Mouse (Mus musculus) left cerebral cortex, postnatal 10 days (tissue): ENCODE results near the gene Pam. TPM values are rescaled to one million over a fixed set of nuclear protein-coding genes. Genes with fewer than 3 reads are reported as not detected.

ENCODE experiments used
- DNase-seq, 2 experiments: peaks; one replicate each; pipeline ENCODE4 v3.0.0; 2021 to 2022; ENCODE audit warnings: low spot score in 2 of 2, mixed read lengths in 1 of 2; ENCODE audit errors: extremely low spot score in 1 of 2
- intact Hi-C: fragments of 180-260 bp; cut with DNase I; formaldehyde crosslinking; loops from one replicate; pipeline ENCODE4 v1.15.1; 2025
- total RNA-seq, 2 experiments: library from RNA; stranded (reverse); gene quantifications; 2 replicates each; pipeline ENCODE4 v1.2.3; 2021

Gene Pam
- total RNA-seq, 2 experiments from 2014 or later: 159 to 181 TPM

DNA sequence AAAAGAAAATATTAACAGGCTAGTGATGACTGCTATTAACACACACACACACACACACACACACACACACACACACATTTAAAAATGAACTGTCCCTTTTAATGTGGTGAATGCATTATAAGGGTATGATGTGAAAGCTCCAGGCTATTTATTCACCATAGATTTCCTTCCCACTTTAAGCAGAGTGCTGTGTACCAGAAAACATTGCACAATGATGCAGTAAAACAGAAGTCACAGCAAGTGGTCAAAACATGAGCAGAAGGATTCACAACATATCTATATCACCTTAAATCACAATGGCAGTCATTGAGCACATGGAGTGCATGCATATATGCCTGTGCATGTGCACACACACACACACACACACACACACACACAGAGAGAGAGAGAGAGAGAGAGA, 160.5 kb downstream of the Pam start:
- DNase-seq: no peak
- intact Hi-C loops: no loop called here

DNA sequence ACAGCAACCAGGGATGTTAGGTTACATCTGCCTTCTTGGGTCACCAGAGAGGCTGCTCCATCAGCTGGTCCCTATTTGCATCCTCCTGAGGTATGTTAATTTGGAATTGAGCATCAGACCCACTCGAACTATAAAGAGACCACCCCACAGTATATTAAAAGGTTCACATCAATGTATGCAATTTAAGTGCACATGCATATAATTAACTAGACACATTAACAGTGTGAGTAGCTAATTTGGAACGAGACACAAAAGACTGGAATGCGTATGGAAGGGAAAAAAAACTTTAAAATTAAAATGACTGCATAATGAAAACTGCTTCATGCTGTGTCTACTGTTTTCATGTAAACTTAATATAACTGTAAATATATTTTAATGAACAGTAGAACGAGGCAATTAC, 164.2 kb downstream of the Pam start:
- intact Hi-C loops: no loop called here
- no peak for DNase-seq

DNA sequence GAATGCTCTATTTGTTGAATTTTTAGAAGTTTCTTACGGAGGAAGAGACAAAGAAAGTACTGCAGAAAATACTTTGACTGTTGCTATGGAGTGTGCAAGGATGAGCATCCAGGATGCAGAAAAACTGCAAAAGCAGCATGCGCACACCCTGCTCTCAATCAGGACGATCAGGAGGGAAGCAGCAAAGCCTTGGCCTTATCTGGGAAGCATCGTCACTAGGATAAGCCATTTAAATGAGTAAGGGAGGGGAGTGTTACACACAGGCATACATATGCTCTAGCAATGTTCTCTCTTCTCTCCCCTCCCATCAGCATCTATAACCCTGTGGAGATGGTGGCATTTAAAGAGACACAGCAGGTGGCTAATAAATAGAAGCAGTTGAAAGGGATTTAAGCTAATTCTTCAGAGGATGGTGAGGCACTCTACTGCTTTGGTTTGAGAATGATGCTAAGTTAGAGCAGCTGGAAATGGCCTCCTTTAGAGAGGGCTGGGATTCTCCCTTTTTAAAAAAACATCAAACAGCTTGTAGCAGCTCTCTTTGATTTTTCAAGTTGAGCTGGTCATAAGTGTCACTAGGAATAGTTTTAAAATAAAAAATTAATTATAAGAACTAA, 165.9 kb downstream of the Pam start:
- intact Hi-C loops: no loop called here
- DNase-seq: peak in 1 of 2 experiments; percentile 27

GRCm38 (mm10) chr1:97926789-97927188, 168.7 kb downstream of the Pam start:
- no peak for DNase-seq
- intact Hi-C loops: no loop called here

DNA sequence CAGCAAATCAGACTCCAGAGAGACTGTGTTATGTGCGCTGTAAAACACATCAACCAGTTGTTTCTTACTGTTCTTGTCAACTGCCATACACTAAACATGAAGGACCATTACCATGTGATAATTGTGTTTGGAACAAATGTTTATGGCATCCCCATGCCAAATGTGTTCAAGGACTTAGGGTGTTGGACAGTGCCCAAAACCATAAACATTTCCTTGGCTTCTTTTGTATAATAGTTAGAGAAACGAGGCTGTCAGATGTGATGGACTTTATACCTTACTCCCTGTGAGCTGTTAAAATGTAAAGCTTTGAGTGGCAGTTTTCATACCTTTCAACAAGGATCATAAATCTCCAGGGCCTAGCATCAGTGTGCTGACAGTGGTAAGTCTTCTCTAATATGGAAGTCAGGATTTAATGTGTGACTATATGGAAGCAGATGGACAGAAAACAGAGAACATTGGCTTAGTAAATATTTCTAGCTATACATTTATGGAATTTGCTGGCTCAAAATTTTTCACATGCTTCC, 169.4 kb downstream of the Pam start:
- intact Hi-C loops: no loop called here
- no peak for DNase-seq

DNA sequence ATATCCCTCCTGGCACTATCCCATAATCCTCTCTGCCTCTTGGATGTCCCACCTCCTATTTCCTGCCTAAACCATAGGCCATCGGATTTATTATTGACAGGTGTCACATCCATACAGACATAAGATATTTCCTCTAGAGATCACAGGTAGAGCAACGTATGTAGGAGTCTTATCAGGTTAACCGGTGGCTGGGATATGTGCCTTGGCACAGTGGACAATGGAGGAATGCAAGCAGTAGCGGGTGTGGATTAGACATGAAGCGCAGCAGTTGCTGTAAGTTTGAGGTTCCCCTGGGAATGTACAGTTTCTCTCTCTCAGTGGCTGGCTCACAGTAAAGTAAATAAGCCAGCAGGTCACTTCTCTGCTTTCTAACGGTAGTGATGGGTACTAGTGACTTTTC, 173.1 kb downstream of the Pam start:
- DNase-seq: no peak
- intact Hi-C loops: no loop called here

GRCm38 (mm10) chr1:97921886-97922285, 173.6 kb downstream of the Pam start:
- DNase-seq: no peak
- intact Hi-C loops: no loop called here

DNA sequence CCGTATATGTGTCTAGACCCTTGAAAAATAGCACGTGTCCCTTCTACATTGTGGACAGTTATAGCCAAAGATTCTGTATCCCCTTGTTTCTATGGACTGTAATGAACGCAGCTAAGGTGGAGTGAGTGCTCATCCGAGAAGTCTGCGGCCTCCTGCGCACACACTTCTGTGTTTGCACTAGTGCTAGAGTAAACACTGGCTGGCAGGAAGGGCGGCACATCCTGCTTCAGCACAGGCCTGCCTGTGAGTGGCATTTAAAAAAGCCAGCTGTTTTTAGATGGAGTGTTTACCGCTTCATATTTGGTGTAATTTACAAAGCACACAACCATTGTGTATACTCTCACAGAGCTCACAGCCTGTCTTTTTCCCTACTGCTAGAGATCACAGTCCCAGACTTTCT, 177.0 kb downstream of the Pam start:
- peak in 1 of 2 experiments; percentile 48 for DNase-seq
- intact Hi-C loops: no loop called here

DNA sequence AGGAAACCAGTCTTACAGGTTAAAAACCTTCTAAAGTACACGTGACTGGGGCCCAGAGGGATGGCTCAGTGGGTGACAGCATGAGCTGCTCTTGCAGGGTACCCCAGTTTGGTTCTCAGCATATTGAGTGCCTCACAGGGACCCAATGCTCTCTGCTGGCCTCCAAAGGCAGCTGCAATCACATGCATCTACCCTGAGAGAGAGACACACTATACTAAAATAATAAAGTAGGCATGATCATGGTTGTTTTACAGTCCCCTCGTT, 178.5 kb downstream of the Pam start:
- intact Hi-C loops: no loop called here
- no peak for DNase-seq

GRCm38 (mm10) chr1:97916218-97916970, 179.1 kb downstream of the Pam start:
- no peak for DNase-seq
- intact Hi-C loops: no loop called here

DNA sequence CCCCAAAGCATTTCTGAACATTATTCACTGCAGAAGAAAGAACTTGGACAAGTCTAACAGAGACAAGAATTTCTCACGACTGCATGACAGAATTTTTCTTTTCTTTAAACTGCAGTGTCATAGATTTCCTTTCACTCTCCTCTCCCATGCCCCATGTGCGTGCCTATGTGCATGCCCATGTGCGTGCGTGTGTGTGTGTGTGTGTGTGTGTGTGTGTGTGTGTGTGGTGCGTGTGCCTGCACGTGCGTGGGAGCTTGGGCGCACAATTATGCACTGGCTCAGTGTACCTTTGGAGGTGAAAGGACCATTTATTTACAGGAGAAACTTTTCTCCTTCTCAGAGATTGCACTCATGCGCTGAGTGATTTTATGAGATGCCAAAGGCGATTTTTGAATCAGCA, 179.7 kb downstream of the Pam start:
- DNase-seq: no peak
- intact Hi-C loops: no loop called here

- no peak for DNase-seq
- intact Hi-C loops: no loop called here
Observed at GRCm38 (mm10) chr1:97910874-97911273, 184.6 kb downstream of the Pam start.

GRCm38 (mm10) chr1:97909561-97909960, 185.9 kb downstream of the Pam start:
- intact Hi-C loops: no loop called here
- no peak for DNase-seq

DNA sequence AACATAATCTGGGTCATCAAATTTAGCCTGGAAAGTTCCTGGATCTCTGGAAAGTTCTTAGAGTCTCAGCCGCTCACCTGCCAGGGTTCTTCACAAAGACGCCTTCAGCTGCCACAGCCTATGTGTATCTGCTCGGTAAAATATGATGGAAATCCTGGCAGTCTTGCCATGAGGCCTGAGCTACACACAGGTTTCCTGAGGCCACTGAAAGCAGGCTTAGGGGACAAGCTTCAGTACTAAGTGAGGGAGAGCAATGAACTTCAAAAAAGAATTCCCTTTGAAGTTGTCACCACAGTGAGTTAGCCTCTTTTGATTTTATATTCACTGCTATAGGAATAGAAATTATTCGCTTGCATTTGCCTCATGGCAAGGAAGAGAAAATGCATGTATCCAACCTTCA, 186.7 kb downstream of the Pam start:
- intact Hi-C loops: no loop called here
- DNase-seq: no peak

GRCm38 (mm10) chr1:97903912-97904460, 191.5 kb downstream of the Pam start:
- intact Hi-C loops: no loop called here
- DNase-seq: no peak

GRCm38 (mm10) chr1:97902830-97903229, 192.6 kb downstream of the Pam start:
- DNase-seq: no peak

DNA sequence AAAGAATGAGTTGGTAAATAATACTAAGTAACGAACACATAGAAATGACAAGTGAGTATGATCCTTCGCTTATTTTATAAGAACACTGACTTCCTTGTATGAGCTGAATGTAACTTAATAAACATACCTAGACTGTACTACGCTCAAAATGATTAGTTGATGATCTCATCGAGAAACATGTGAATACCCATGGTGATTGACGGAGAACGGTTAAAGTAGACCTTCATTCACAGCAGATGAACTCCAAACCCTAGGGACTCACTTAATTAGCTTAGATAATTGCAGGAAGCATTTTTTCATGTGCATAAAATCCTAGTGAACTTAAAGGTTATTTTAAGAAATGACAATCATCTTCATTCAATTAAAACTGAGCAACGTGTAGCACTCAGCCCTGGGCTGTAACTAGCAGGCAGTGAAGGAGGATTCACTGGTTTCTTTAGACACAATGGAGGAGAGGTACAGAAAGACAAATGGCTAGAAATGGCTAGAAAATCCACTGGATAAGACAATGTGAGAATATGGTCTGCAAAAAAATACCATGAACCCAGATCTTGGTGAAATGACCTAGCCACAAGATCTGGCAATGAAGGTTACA, 194.8 kb downstream of the Pam start:
- no peak for DNase-seq
- intact Hi-C loops: no loop called here

More at GRCm38 (mm10) chr1:97902830-97903229, 192.6 kb downstream of the Pam start:
- intact Hi-C loops: no loop called here

DNA sequence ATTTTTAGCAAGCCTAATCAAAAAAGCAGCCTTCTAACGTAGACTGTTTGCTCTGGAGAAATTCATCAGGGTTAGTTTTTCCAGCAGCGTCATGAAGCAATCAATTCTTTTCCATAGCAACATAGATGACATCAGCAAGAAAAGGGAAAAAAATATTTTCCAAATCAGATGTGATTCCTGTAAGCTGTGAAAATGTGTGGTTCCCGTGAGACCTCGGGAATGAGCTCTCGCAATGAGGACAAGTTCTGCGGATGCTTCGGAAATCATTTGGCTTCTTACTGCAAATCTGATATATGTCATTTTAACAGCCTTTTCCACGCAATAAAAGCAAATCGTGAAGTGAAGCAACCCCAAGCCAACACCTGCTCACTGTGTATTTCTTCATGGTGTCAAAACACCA, 207.9 kb downstream of the Pam start:
- intact Hi-C loops: no loop called here
- DNase-seq: no peak

DNA sequence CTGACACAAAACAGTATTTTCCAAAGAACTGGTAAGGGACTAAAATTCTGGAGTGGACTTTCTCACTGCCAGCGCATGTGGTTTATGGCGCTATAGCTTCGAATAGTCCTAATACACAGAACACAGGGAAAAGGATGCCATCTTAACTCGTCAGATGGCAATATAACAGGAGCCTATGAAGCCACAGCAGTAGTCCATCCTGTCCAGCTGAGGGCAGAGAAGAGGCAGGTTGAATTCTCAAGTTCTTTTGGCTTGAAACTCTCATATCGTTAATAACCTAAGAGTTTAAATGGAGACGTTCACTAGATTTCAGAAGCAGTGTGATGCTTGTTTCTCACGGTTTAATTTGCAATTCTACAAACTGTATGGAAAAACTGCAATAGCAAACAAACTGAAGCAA, 211.9 kb downstream of the Pam start:
- no peak for DNase-seq
- intact Hi-C loops: no loop called here

GRCm38 (mm10) chr1:97877037-97877436, 218.4 kb downstream of the Pam start:
- intact Hi-C loops: no loop called here
- DNase-seq: no peak
